In the genomic region with DNA sequence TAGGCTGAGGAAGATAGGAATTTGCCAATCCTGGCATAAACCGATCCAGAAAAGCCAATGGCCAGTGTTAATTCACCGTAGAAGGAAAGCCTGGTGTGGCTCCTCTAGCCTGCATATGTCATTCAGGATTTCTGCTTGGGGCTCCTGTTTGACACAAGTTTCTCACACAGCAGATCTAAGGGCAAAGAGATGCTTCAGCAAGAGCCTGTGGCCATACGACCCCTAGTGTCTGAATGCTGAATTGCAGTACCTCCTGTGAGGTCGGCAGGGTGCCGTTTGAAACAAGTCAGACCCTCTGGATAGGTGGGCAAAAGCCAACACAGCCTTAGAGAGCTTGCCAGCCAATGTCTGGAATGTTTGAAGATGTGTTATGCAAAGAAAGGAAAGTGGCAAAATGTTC, we compare ENCODE assay signal across 8 mouse cellular contexts. TPM values are rescaled to one million over a fixed set of nuclear protein-coding genes. Genes with fewer than 3 reads are reported as not detected.
A peak's percentile ranks its signal among the peaks of the same experiment; 100 is the strongest.
DNase-seq lines count a peak whose midpoint lies in the region; ATAC-seq and TF ChIP-seq lines count a peak whose summit lies in the region.

No protein-coding gene starts in this region.

- H3K4me2 ChIP-seq in liver, embryonic 14.5 days (ENCODE audit: low read depth): no peak overlapping the region

- H3K4me1 ChIP-seq in liver, embryonic 14.5 days (replicated peaks; ENCODE audit: control insufficient read depth in 2 of 2, insufficient read depth in 2 of 2, low read length in 1 of 2): no peaks in the 10 kb centered on the region

- no peak overlapping the region for H3K27ac ChIP-seq in liver, embryonic 14.5 days

- no peak for TF ChIP-seq EP300 in liver, embryonic 14.5 days (IDR thresholded peaks at IDR 0.05; ENCODE audit: low read depth)

- no peaks in the 10 kb centered on the region for H3K9me3 ChIP-seq in liver, embryonic 14.5 days (ENCODE audit: control insufficient read depth, low read length)

- H3K4me3 ChIP-seq in liver, embryonic 14.5 days (ENCODE audit: insufficient read depth in 1 of 2, low read depth in 2 of 2, low read length in 2 of 2): no peak overlapping the region

- no peak for ATAC-seq in liver, embryonic 14.5 days (ENCODE audit: insufficient read depth)

- H3K36me3 ChIP-seq in liver, embryonic 14.5 days (replicated peaks; ENCODE audit: control insufficient read depth, insufficient read depth, low read depth): no peaks in the 10 kb centered on the region

- TF ChIP-seq CTCF in liver, embryonic 14.5 days (IDR thresholded peaks at IDR 0.05; ENCODE audit: low read depth): peak; percentile 88

- H3K27me3 ChIP-seq in liver, embryonic 14.5 days (ENCODE audit: control insufficient read depth, insufficient read depth, low read length): no peaks in the 10 kb centered on the region

- DNase-seq in CD4-positive, CD25-positive, alpha-beta regulatory T cell, adult 2 months (ENCODE audit: low read depth, low spot score): peak; percentile 81
- DNase-seq in T-cell, adult 2 months (ENCODE audit: low spot score): peak; percentile 40
- peak; percentile 92 to 93 for DNase-seq in cerebellum, postnatal 14 days
- peak; percentile 64 to 79 for DNase-seq in frontal cortex, postnatal 36 days (ENCODE audit: low spot score in 2 of 2)
- peak; percentile 83 for DNase-seq in kidney, postnatal 10 days
- DNase-seq in liver, embryonic 14.5 days (ENCODE audit: low read depth in 3 of 3, low spot score in 3 of 3): peak; percentile 20 to 36 (median 30)
- DNase-seq in ovary, postnatal 36 days (ENCODE audit: low spot score): peak; percentile 56
- DNase-seq in thymus, postnatal 36 days: peak; percentile 46 to 58

- H3K9ac ChIP-seq in liver, embryonic 14.5 days (replicated peaks): no peak overlapping the region

- 24% methylated on average over 5 of the region's 5 CpGs for WGBS in liver, embryonic 14.5 days (ENCODE audit: insufficient replicate concordance)

RNA-seq across cellular contexts. Expression of a gene that starts 43.7 kb away (rescaled TPM):
- polyA plus RNA-seq in liver, embryonic 14.5 days (2012; rRNA removed): 107 and 155 TPM in 2 replicates
- polyA plus RNA-seq in liver, embryonic 14.5 days (2014; fragmentation: Nextera tagmentation; extraction: Ambion mirVana): 586 and 628 TPM in 2 replicates

RNA-seq across cellular contexts. Expression of a gene that starts 44.4 kb away (rescaled TPM):
- polyA plus RNA-seq in liver, embryonic 14.5 days (2012; rRNA removed): 7.1 and 11.2 TPM in 2 replicates
- 15.5 and 18.2 TPM in 2 replicates for polyA plus RNA-seq in liver, embryonic 14.5 days (2014; fragmentation: Nextera tagmentation; extraction: Ambion mirVana)

Comparison
In these comparisons a context has a peak if more than half of its experiments do, and no peak if none do; other contexts are left out.
1. DNase-seq: peak in every context shown above with its lines; median percentile 92 in cerebellum, postnatal 14 days; 83 in kidney, postnatal 10 days; 81 in CD4-positive, CD25-positive, alpha-beta regulatory T cell, adult 2 months; 72 in frontal cortex, postnatal 36 days; 56 in ovary, postnatal 36 days; 52 in thymus, postnatal 36 days; 40 in T-cell, adult 2 months; 30 in liver, embryonic 14.5 days.